Mouse (Mus musculus) R1 (cell line): ENCODE measurements around the gene Nr3c2.

Source experiments
- DNase-seq: peaks from one replicate; pipeline ENCODE4 v3.0.0-alpha.2; 2018; ENCODE audit warnings: low read depth, low spot score

The Nr3c2 gene

DNA sequence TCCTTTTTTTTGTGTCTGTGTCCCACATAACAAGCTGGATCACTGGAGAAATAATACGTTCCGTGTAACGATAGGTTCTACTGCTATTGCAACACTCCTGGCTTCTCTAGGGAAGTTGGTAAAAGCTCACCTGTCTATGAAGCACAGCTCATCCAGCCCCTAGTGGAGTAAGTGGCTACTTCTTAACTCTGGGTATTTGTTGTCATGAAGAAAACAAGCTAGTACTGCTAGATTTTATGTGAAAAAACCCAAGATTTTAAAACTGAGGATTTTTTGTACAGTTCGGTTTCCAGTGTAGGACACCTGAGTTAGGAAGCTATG is 271.2 kb downstream of the Nr3c2 start:
- no peak for DNase-seq

DNA sequence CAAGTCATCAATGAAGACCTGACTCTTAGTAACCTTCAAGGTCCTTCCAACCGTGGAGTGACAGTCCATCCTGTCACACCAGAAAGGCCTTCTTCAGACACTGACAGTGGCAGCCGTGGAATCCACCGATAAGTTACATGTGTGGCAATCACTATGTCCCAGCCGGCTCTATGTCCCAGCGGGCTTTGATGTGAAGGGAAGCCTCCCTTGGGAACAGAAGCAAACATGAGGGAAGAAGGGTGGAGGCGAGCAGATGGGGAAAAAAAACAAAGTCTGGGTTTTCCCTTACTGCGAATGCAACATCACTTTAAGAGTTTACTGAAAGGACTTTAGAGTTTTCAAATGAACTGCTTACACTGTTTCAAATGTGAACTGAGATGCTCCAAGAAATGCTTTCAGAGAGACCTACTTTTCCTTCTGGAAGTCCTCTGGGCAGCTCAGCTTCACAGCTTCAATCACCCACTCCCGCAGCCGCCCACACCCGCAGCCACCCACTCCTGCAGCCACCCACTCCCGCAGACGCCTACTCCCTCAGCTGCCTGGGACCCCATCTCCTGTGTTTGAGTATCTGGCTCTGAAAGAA is 273.9 kb downstream of the Nr3c2 start:
- DNase-seq: no peak

DNA sequence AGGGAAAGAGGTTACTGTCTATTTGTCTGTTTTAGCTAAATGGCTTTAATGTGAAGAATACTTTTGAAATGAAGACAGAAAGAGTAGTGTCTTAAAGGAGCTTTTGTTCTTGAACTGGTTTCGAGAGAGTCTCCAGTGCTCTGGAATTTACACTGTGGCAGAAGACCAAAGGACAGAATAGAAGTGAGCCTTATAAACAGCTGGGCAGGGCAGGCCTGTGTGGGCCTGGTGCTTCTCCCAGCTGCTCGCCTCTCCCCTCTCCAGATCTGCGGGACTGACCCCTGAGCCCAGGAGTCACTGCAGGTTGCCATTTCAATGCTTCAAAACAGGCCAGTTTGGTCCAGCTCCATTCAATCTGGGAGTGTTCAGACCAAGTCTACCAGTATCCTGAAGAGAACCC is 274.5 kb downstream of the Nr3c2 start:
- no peak for DNase-seq

DNA sequence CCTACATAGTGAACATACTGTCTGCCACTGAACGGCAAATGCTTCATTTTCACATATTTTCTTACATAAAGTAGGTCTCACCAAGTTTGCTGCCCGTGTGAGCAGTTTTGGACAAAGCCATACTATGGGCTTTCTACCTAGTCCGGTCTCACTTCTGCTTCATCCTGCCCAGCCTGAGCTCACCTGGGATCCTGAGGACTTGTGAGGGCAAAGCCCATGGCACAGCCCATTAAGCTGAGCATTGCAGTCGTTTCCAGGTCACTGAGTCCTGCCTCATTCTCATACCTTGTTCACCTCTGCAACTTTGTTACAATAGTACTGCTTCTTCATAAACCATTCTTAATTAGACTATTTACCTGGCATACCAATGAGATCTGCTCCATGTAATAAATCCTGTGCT is 276.2 kb downstream of the Nr3c2 start:
- no peak for DNase-seq

DNA sequence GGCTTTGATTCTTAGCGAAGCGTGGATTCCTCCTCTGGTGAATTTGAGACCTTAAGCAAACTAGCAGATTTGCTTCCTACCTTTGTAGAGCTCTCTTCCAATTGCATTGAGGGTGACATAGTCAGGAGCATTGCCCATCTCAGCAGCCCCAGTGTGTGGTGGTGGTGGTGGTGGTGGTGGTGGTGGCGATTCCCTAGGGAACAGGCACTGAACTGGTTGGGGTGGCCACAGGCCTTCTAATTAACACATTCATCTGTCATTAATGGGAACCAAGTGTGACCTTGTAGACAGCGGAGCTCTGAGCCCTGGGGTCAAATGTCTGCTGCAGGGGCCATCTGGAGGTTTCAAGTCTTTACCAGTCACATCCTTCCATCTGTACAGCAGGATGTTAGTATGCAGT is 277.1 kb downstream of the Nr3c2 start:
- no peak for DNase-seq

DNA sequence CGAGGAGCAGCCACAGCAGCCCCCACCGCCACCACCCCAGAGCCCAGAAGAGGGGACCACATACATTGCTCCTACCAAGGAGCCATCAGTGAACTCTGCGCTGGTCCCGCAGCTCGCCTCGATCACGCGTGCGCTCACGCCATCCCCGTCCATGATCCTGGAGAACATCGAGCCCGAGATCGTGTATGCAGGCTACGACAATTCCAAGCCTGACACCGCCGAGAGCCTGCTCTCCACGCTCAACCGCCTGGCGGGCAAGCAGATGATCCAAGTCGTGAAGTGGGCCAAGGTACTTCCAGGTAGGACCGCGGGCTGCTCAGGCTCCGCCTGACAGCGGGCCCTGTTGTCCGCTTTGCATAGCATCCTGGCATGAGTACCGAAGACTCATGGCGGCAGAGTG is 286.6 kb downstream of the Nr3c2 start:
- DNase-seq: no peak

DNA sequence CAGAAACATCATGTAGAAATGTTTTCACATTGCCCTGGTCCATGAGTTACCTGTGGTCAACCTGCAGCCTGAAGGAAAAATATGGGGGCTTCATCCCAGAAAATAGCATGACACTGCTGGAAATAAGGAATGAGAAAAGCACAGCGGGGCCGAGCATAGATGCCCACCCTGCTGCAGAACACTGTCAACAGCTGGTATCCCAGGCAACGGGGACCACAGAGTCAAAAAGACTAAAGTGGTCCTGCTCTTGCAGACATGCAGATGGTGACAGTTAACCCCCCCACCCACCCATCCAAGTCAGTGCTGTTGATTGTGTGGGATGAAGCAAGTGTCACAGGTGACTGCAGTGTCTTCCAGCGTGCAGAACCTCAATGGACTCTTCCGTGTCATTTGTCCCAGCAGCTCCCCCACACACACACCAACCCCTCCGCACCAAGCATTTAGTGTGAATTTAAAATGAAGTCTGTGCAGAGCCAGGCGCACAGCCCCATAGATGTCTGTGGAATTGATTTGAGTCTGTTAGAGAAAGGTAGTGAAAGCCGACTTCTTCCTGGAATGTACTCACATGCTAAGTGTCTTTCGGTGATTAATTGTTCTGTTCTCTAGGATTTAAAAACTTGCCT is 287.8 kb downstream of the Nr3c2 start:
- no peak for DNase-seq

DNA sequence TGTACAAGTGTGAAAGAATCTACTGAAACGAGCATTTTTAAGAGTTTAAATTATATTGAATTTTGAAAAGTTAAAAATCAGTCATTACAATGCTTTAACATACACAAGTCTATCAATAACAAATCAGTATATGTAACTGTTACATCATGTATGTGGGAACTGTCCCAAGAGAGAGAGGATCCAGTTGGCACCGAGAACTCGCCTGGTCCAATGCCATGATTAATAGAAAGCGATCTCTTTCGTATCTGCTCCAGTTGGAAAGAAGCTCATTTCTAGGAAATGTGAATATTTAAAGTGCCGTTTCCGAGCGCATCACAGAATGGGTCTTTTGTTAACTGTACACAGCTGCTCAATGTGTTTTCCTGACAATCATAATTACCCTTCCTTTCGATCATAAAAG is 288.5 kb downstream of the Nr3c2 start:
- no peak for DNase-seq

DNA sequence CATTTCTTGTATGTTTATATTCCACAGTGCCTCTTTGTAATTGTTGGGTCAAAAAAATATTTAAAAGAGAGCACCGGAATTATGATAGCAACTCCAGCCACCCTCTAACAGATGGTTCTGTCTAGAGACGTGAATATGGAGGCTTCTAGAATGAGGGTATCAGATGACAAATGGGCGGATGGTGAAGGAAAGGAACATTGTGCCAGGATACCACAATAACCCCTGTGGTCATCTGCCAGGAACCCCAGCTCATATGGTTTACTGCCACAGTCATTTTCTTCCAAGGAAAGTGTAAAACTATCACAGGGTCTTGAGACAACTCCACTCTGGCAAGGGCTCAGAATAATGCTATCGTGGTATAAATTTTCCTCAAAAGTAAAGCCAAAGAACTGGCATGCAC is 289.1 kb downstream of the Nr3c2 start:
- no peak for DNase-seq

DNA sequence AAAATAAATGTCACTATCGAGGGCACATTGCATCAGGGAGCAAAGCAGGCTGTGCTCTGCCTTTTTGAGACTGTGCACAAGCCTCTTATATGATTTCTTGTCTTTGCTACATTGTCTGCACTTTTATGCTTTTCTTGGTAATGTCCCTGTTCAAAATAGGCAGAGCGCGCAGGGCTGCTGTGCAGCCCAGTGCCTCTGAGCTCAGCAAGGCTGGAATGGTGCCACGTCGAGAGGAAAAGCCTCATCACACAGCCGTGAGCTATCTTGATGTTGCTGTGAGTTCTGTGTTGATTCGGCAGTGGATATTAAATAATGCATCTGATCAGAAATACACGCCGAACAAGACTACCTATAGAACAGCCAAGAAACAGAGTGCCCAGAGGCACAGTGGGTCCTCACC is 290.1 kb downstream of the Nr3c2 start:
- no peak for DNase-seq

DNA sequence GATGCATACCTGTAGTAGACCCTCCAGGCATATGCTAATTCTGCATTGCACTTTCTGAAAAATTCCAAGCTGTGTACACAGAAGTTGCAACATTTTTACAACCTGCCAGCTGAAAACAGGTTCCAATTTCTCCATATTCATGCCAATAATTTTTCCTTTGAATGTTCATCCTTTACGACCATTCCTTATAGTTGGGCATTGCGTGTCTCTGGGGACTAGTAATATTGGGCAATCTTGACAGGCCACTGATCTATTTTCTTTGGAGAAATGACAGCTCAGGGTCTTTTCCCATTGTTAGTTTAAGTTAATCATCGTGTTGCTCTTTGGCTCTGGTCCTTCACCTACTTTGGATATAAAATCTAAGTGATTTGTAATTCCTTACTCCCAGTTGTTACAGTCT is 291.2 kb downstream of the Nr3c2 start:
- DNase-seq: no peak

DNA sequence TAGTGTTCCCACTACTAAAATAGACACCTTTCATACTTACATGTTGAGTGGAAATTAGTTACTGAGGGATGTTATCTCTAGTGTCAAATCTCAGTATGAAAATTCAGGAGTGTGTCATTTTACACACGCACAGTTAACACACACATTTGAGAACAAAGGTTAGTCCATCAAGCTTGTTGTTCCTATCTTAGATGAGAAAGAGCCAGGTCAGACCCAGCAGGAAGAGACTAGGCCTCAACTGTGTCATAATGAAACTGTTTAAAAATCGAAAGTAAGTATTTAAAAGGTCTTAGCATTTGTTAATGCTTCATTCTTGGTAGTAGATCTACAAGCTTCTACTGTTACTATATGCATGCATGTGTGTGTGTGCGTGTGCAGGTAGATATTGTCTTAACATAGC is 310.1 kb downstream of the Nr3c2 start:
- no peak for DNase-seq

DNA sequence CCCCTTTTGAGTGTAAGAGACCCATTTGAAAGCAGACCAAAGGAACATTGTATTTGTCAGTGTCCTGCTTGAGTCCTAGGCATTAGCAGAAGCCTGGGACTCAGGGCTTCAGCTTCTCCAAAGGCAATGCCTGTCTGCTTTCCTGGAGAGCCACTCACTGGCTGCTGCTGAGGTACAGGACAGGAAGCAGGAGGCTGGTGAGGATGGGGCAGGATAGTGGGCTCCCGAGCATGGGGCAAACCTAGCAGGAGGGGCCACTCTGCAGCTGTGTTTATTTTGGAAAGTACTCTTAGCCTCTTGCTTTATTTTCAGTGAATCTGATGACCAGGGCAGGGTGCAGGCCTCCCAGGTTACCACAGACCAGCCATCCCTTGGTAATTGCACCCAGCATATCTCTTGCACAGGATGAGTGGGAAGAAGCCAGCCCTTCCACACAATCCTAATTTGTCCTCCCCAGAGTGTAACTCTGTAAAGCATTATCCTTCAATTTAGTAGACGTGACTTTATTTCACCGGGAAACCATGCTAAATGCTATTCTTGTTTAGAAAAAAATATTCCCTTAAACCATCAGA is 314.7 kb downstream of the Nr3c2 start:
- DNase-seq: no peak

DNA sequence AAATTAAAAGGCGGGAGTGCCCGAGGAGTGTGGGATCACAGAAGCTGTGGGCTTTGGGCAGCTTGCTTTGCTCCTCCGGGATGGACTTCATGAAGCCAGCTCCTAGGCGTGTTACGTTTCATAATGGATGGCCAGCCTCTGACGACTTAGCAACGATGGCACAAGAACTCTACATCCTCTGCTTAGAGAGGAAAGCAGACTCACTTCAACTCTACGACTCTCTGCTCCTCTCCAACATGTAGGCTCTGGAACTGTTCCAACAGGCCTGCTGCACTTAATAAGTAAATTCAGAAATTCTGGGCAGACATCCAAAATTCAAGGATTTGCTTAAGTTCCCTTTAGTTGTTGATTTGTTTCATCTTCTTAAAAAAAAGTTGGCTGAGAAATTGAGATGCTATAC is 315.4 kb downstream of the Nr3c2 start:
- DNase-seq: no peak

DNA sequence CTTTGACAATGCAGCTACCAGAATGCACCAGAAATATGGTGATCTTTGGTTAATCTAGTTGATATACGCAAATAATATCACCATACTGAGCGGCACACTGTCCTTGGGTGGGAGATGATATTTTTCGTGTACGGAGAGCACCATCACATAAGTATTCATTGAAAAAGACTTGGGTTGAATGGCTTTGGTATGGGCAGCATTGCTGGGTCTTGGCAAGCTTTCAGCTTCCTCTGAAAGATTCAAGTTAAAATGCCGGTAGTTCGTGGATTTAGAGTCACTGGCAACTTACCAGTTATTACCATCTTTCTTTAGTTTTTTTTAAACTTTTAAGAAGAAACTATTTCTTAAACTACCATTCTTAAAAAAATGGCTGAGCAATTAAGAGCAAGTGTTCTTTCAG is 315.9 kb downstream of the Nr3c2 start:
- DNase-seq: no peak

DNA sequence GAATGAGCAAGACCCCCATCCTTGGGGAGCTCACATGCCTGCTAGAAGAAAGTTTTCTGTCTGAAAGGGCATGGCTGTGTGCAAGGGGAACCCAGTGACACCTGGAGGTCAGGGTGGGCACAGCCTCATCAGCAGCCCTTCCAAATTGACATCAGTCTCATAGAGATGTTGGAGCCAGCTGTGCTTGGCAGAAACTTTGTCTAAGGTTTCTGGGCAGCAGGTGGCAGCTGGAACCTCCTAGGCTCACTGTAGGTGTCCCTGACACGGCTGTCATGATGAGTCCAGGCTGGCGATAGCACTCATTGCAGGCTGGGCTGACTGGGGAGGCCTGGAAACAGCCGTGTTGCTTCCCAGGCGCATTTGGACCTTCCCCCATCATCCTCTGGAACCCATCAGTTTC is 323.9 kb downstream of the Nr3c2 start:
- DNase-seq: no peak

DNA sequence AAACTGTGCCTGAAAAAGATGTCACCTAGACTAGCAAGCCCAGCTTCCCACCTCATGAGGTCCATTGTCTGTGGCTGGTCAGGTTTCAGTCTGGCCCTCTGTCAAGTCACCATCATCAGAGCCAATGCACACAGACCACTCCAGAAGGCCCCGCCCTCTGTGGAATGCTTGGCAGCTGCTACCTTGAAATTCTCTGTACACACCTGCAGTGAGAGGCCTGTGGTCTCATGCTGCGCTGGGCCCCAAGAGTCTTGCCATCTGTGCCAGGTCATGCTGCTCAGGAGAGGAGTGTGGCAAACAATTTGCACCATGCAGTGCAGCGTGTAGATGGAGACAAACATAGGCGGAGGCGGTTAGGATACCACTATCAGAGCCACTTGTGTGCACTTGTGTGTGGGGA is 328.5 kb downstream of the Nr3c2 start:
- DNase-seq: peak; percentile 13

DNA sequence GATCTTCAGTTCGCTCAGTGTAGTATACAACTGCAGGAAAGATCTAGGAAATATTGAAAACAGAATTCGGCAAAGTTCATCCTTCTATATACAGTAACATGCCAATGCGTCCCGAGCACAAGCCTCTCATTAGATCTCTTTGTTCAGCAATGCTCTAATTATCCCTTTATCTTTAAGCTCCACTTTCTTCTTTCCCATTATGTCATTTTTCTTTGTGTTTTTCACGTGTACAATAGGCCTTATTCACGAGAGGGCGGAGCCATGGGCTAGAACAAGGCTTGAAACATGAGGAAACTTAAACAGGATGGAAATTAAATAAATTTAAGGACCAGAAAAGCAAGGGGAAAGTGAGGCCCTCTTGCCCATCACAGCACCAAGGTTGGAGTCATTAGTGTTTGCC is 329.4 kb downstream of the Nr3c2 start:
- DNase-seq: no peak

DNA sequence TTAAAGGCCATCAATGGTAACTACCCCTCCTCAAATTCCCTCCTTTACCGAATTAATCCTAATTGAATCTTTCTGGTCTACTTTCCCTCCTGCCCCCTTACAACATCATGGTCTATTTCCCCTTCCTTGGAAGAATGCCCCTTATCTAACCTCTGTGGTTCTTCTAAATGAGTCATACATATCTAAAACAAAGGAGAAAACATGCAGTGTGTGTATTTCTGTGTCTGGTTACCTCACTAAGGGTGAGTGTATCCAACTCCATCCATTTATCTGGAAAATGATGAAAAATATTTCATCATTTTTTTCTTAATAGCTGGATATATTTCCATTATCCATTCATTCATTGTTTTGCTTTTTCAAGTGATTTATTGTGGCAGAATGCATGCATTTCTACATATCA is 332.0 kb downstream of the Nr3c2 start:
- no peak for DNase-seq

DNA sequence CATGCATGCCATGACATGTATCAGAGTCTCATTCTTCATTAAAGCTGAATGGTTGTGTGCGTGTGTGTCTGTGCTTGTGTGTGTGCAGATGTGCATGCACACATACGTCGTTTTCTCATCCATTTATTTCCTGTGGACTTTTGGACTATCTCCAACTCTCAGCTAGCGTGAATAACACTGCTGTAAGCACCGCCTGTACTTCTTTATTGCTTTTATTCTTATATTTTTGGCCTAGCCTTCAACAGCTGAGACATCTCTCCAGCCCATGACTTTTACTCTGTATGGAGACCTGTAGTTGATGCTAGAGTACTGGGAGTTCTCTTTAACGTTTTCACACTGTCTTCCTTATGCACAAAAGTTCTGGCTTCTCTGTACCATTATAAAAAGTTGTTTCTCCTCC is 332.6 kb downstream of the Nr3c2 start:
- no peak for DNase-seq

DNA sequence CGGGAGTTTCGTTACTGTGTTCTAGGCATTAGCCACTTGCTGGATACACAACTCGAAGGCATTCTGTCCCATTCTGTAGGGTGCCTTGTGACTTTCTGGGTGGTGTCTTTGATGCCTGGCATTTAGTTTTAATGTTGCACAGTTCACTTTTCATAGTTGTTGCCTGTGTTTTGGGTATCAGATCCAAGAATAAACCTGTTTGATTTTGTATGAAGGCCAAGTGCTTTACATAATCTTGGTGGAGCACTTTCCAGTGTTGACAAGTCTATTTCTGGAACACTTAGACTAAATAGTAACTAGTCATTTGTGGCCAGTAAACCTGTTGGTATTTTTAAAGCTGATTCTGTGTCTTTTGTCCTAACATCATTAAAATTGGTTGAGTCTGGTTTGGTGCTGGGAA is 333.2 kb downstream of the Nr3c2 start:
- no peak for DNase-seq

DNA sequence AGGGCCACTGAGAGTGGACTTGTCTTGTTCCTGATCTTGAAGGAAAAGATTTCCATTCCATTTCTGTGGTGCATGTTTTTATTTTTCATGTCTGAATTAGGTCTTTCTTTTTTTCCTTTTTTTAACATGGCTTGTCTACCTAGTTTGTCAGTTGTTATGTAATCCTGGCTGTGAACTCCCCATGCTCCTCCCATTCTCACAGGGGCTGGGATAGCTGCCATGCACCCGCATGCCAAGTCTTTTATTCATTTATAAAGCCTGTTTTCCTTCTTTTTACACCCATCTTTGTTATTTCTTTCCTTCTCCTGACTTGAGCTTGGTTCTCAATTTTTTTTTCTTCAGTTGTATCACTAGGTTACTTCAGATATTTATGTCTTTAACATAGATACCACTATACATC is 337.5 kb downstream of the Nr3c2 start:
- no peak for DNase-seq

DNA sequence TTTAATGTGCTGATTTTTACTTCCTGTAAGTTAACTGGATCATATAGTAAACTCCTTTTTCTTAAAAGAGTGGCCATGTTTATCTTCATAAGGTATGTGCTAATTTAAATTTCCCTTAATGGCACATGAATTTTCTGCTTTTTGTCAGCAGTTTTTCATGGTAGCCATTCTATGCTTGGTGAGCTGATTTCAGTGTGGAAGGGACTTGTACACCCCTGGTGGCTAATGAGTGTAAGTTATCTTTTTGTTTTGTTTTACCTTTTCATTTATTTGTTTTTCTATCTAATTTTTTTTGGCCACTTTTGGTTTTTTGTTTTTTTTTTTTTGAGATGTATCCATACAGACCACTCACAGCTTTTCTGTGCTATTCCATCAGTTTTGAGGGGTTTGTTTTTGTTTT is 340.2 kb downstream of the Nr3c2 start:
- no peak for DNase-seq

DNA sequence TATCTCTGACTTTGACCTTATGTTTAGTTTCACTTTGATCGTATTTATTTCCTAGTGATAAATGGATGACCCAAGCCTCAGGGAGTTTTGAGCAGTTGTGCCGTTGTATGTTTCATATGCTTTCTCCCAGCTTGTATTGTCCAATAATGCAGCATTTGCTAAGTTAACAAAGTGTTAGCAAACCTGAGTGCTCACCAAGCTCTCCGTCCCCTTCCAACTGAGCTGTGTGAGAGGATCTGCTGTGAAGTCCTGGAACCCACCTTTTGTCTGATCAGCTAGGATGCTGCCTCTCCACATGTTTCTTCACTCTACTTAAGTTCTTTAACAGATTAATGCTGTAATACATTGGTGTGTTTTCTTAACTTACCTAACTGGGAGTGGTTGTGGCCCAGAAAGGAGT is 342.1 kb downstream of the Nr3c2 start:
- DNase-seq: no peak
